Mouse (Mus musculus): Measurements from ENCODE around the gene Micall1.

DNA sequence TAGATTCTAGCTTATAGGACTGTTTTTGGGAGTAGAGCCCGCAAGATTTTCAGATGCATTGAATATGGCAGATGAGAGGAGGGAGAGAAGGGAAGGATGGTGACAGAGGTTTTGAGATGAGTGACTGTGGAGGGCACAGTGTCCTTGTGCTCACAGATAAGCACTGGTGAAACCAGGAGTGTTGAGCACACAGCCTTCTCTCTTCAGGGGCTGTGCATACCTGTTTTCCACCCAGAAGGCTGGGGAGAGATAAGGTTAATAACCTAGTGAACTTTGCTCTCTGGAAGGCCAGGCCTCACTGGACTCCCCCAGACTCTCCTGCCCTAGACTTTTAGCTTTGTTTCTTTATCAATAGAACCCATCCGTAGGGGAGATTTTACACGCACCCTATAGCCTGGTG, 40.3 kb upstream of the Micall1 start:
- TF ChIP-seq CTCF (IDR thresholded peaks at IDR 0.05; ENCODE audit: low read depth) (no peak), EP300 (optimal IDR thresholded peaks at IDR 0.05) (no peak)

All from stomach, postnatal 0 days (tissue).